In the genomic region with DNA sequence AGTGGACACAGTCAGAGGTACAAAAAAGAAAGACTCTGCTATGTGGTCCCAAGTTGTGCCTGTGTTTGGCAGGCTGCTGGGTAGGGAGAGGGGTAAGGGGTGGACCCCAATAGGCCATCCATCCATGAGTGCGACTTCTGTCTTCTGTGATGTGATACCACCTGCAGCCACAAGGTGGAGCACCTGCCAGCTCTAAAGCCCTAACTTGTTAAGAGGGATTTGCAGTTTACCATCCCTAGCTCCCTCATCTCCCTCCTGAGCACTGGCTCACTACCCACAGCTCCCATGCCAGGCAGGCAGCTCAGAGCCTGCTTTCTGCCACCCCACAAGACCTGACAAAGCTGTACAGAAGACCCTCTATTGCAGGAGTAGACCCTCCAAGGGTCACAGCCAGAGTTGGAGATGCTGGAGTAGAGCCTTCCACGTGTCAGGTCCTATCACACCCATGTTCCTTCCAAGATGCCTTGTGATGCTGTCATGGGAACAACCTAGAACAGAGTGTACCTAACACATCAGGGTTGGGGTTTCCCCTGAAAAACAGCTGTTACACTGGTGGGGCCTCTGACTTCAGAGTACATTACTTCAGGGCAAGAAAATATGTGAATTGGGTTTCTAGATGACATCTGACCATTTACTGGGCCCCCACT, we compare ENCODE assay signal across 9 mouse cellular contexts. TPM values are rescaled to one million over a fixed set of nuclear protein-coding genes. Genes with fewer than 3 reads are reported as not detected.
DNase-seq lines count a peak whose midpoint lies in the region; ATAC-seq and TF ChIP-seq lines count a peak whose summit lies in the region.
"Had no signal": no experiment of that assay in that cellular context is flagged by ENCODE, and none has a peak within 500 bp of the region (broad histone marks: within the 10 kb centered on the region; RNA-seq: fewer than 3 reads in every experiment).

No protein-coding gene starts in this region.

- no peak for ATAC-seq in embryonic facial prominence, embryonic 11.5 days (replicated peaks; ENCODE audit: insufficient number of reproducible peaks, low FRiP score, low TSS enrichment, low read depth)
- 0 out of 2 replicates have a peak, but pooled peaks have one; percentile 7 for ATAC-seq in lung, embryonic 14.5 days (ENCODE audit: insufficient read depth)

- peaks cover 15% of the 10 kb centered on the region for H3K4me1 ChIP-seq in E14TG2a.4 (replicated peaks; ENCODE audit: low read depth, low read length)
- H3K4me1 ChIP-seq in embryonic facial prominence, embryonic 11.5 days (ENCODE audit: control insufficient read depth, insufficient read depth, low read length): peaks cover 4% of the 10 kb centered on the region; the same call in 1 of the 2 replicates
- H3K4me1 ChIP-seq in lung, embryonic 14.5 days (ENCODE audit: insufficient read depth): 0 out of 2 replicates have a peak, but pooled peaks cover 3% of the 10 kb centered on the region

- peaks cover 37% of the 10 kb centered on the region for H3K27me3 ChIP-seq in E14TG2a.4 (ENCODE audit: insufficient read depth, low read length)
- no peaks in the 10 kb centered on the region for H3K27me3 ChIP-seq in embryonic facial prominence, embryonic 11.5 days (ENCODE audit: control insufficient read depth, insufficient read depth, low read length)
- H3K27me3 ChIP-seq in lung, embryonic 14.5 days (ENCODE audit: insufficient read depth, low read length): no peaks in the 10 kb centered on the region
- H3K27me3 ChIP-seq: limb, embryonic 13.5 days had no signal

- H3K4me3 ChIP-seq in E14TG2a.4 (replicated peaks; ENCODE audit: low read length): no peak overlapping the region
- no peak overlapping the region for H3K4me3 ChIP-seq in embryonic facial prominence, embryonic 11.5 days (ENCODE audit: low read depth, low read length)
- no peak overlapping the region for H3K4me3 ChIP-seq in layer of hippocampus, adult 2 months
- H3K4me3 ChIP-seq in lung, embryonic 14.5 days (ENCODE audit: low read depth, low read length): no peak overlapping the region
- H3K4me3 ChIP-seq: limb, embryonic 13.5 days had no signal

- peak; percentile 80 to 85 for DNase-seq in adrenal gland, postnatal 36 days
- DNase-seq in embryonic facial prominence, embryonic 11.5 days (ENCODE audit: low spot score): peak; percentile 87
- DNase-seq in heart, adult 9 months (ENCODE audit: low spot score in 2 of 2): peak; percentile 83 to 85
- DNase-seq in layer of hippocampus, adult 2 months (ENCODE audit: low spot score in 2 of 2): peak; percentile 72 to 83
- peak; percentile 92 for DNase-seq in lung, embryonic 14.5 days
- DNase-seq in retina, postnatal 1 day: peak; percentile 90
- DNase-seq in thymus, postnatal 36 days: peak; percentile 80 to 81

- no peak overlapping the region for H3K4me2 ChIP-seq in embryonic facial prominence, embryonic 11.5 days (ENCODE audit: low read depth, low read length)
- H3K4me2 ChIP-seq in lung, embryonic 14.5 days: no peak overlapping the region
- H3K4me2 ChIP-seq: limb, embryonic 13.5 days had no signal

- H3K27ac ChIP-seq in embryonic facial prominence, embryonic 11.5 days (replicated peaks; ENCODE audit: low read depth, low read length): no peak overlapping the region
- H3K27ac ChIP-seq in layer of hippocampus, adult 2 months: no peak overlapping the region
- no peak overlapping the region for H3K27ac ChIP-seq in lung, embryonic 14.5 days (ENCODE audit: low read depth)
- H3K27ac ChIP-seq: limb, embryonic 13.5 days had no signal

- no peak overlapping the region for H3K9ac ChIP-seq in embryonic facial prominence, embryonic 11.5 days (replicated peaks; ENCODE audit: low read length)
- no peak overlapping the region for H3K9ac ChIP-seq in lung, embryonic 14.5 days
- H3K9ac ChIP-seq: limb, embryonic 13.5 days had no signal

- 46% methylated on average over 2 of the region's 2 CpGs for WGBS in embryonic facial prominence, embryonic 11.5 days
- 32% methylated on average over 2 of the region's 2 CpGs for WGBS in lung, embryonic 14.5 days

- no peaks in the 10 kb centered on the region for H3K36me3 ChIP-seq in E14TG2a.4 (ENCODE audit: insufficient read depth, low read length)
- no peaks in the 10 kb centered on the region for H3K36me3 ChIP-seq in embryonic facial prominence, embryonic 11.5 days (replicated peaks; ENCODE audit: control insufficient read depth, insufficient read depth, low read depth, low read length)
- no peaks in the 10 kb centered on the region for H3K36me3 ChIP-seq in lung, embryonic 14.5 days (ENCODE audit: insufficient read depth)
- H3K36me3 ChIP-seq: limb, embryonic 13.5 days had no signal

- no peaks in the 10 kb centered on the region for H3K9me3 ChIP-seq in E14TG2a.4 (ENCODE audit: low read length)
- no peaks in the 10 kb centered on the region for H3K9me3 ChIP-seq in embryonic facial prominence, embryonic 11.5 days (replicated peaks; ENCODE audit: control insufficient read depth, low read length)
- H3K9me3 ChIP-seq in lung, embryonic 14.5 days (ENCODE audit: low read depth, low read length): no peaks in the 10 kb centered on the region
- H3K9me3 ChIP-seq: limb, embryonic 13.5 days had no signal

- peak; percentile 62 for TF ChIP-seq CTCF in E14TG2a.4 (conservative IDR thresholded peaks at IDR 0.05; ENCODE audit: low read length)
- TF ChIP-seq CTCF in layer of hippocampus, adult 2 months (conservative IDR thresholded peaks at IDR 0.05): peak; percentile 97
- peak; percentile 97 for TF ChIP-seq CTCF in lung, embryonic 14.5 days (IDR thresholded peaks at IDR 0.05; ENCODE audit: low read depth)

RNA-seq across cellular contexts. Expression of a gene that starts 3.5 kb away (rescaled TPM):
- 10 to 100 TPM; 13.9 to 18.7 TPM for total RNA-seq in adrenal gland, postnatal 36 days (2021)
- 6.3 and 6.9 TPM in 2 replicates for polyA plus RNA-seq in embryonic facial prominence, embryonic 11.5 days (2014; fragmentation: Nextera tagmentation; extraction: Ambion mirVana)
- 10 to 100 TPM; 24.8 to 28.7 TPM for total RNA-seq in layer of hippocampus, adult 2 months (2021)
- polyA plus RNA-seq in lung, embryonic 14.5 days (2014; fragmentation: Nextera tagmentation; extraction: Ambion mirVana): 8.6 and 9.8 TPM in 2 replicates

RNA-seq across cellular contexts. Expression of a gene that starts 20.4 kb away (rescaled TPM):
- 1 to 10 TPM; 5.1 to 6.3 TPM for total RNA-seq in adrenal gland, postnatal 36 days (2021)
- 2.0 and 2.1 TPM in 2 replicates for polyA plus RNA-seq in embryonic facial prominence, embryonic 11.5 days (2014; fragmentation: Nextera tagmentation; extraction: Ambion mirVana)
- 1 to 10 TPM; 5.5 to 5.8 TPM for total RNA-seq in layer of hippocampus, adult 2 months (2021)
- polyA plus RNA-seq in lung, embryonic 14.5 days (2014; fragmentation: Nextera tagmentation; extraction: Ambion mirVana): 9.0 and 9.9 TPM in 2 replicates
